Mouse (Mus musculus) embryonic facial prominence, embryonic 15.5 days (tissue): ENCODE measurements at regions not wholly inside any gene's neighbourhood (a gene's known extent, or its start where the extent isn't known, plus 50 kb on each side); places are given as distances from the start of the nearest gene placed in this dataset.

Experiments used
- ATAC-seq: fragments of 200-750 bp; cut with Nextera tagmentation; 2 replicates; pipeline ENCODE4 v1.8.0; 2017; ENCODE audit warnings: low read depth, moderate TSS enrichment; ENCODE audit not compliant: insufficient number of reproducible peaks, low FRiP score, low TSS enrichment
- H3K27ac ChIP-seq: fragments of 300-500 bp; sonication (generic); replicated peaks from 2 replicates; pipeline ENCODE4 v1.5.1; 2015; ENCODE audit warnings: mild to moderate bottlenecking, inconsistent platforms
- H3K27me3 ChIP-seq: fragments of 300-500 bp; sonication (generic); 2 replicates; pipeline ENCODE4 v1.6.1; 2015; ENCODE audit warnings: inconsistent platforms
- H3K36me3 ChIP-seq: fragments of 300-500 bp; sonication (generic); 2 replicates; pipeline ENCODE4 v1.6.1; 2015; ENCODE audit warnings: mild to moderate bottlenecking, inconsistent platforms
- H3K4me1 ChIP-seq: fragments of 300-500 bp; sonication (generic); 2 replicates; pipeline ENCODE4 v1.6.1; 2015; ENCODE audit warnings: inconsistent platforms
- H3K4me2 ChIP-seq: fragments of 300-500 bp; sonication (generic); replicated peaks from 2 replicates; pipeline ENCODE4 v1.6.1; 2015; ENCODE audit warnings: mild to moderate bottlenecking, inconsistent platforms
- H3K4me3 ChIP-seq: fragments of 300-500 bp; sonication (generic); replicated peaks from 2 replicates; pipeline ENCODE4 v1.5.1; 2015; ENCODE audit warnings: mild to moderate bottlenecking, inconsistent platforms
- H3K9ac ChIP-seq: fragments of 300-500 bp; sonication (generic); 2 replicates; pipeline ENCODE4 v1.6.1; 2015; ENCODE audit warnings: inconsistent platforms
- H3K9me3 ChIP-seq: fragments of 300-500 bp; sonication (generic); replicated peaks from 2 replicates; pipeline ENCODE4 v1.6.1; 2016; ENCODE audit warnings: inconsistent platforms
- WGBS: fragments of 180-500 bp; shearing (Covaris S2); methylation state at CpG from one replicate; pipeline ENCODE4 v1.1.7; 2015; 5-methylcytosine and 5-hydroxymethylcytosine counted together

DNA sequence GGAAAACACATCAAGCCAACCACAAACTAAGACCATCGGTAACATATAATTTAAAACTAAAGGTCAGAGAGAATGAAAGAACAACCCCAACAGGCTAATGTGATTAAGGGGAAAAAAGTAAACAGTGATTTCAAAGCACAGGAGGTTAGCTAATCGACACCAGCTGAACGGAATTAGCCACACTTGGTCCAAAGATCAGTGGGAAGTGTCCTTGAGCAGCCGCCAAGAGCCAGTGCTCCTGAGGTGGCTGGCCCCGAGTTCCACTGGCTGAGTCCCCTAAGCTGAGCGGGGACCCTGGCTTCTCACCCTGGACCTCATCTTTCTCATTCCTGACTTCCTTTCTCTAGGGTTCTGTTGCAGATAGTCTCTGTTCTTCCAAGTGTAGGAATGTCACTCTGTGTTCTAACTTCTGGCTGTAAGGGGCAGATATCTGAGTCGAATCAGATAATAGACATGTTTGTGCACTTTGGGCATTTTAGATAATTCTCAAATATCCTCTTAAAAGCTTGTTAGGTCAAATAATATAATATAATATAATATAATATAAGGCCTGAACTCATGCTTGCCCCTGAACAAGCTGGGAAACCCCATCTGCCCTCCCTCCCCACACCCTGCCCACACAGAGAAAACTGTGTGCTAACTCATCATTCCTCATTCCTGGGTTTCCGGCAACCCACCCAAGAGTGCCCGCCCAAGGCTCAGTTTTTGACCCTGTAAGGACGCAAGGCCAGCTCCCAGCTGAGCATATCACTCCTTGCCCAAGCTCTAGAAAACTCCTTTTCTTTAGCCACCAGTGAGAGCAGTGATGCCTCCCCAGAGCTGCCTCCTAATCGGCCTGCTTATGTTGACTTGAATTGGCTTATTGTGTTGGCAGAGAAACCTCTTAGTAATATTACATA lies 137.3 kb upstream of the Krr1 start:
- peaks cover 8% of the 10 kb centered on the region for H3K4me1 ChIP-seq
- H3K4me3 ChIP-seq: no peak overlapping the region
- no peak for ATAC-seq
- H3K9me3 ChIP-seq: no peaks in the 10 kb centered on the region
- H3K36me3 ChIP-seq: no peaks in the 10 kb centered on the region
- no peaks in the 10 kb centered on the region for H3K27me3 ChIP-seq
- no peak overlapping the region for H3K27ac ChIP-seq
- WGBS: 35% methylated on average over 11 of the region's 11 CpGs
- no peak overlapping the region for H3K9ac ChIP-seq
- H3K4me2 ChIP-seq: no peak overlapping the region

DNA sequence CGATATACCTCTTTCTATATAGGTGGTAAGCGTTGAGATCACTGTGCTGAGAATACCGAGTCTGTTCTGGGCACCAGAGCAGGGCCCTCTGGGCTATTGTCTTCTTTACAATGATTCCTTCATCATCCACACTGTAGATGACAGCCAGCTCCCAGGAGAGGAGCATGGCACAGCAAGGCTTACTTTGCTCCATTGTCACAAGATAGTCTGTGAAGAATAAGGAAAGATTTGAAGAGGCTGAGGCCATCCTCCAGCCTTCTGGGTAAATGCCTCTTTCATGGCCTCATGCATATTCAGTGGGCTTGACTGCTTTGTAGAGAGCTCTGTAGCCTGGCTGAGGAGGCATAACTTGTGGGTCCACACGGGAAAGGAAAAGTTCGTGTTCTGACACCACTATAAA lies 136.3 kb upstream of the Krr1 start:
- Histone ChIP-seq H3K9me3 (no peaks in the 10 kb centered on the region), H3K4me1 (peaks cover 8% of the 10 kb centered on the region), H3K27me3 (no peaks in the 10 kb centered on the region), H3K27ac (no peak overlapping the region), H3K4me3 (no peak overlapping the region), H3K4me2 (no peak overlapping the region), H3K9ac (no peak overlapping the region), H3K36me3 (no peaks in the 10 kb centered on the region)
- ATAC-seq: no peak
- 54% methylated on average over 5 of the region's 5 CpGs for WGBS

DNA sequence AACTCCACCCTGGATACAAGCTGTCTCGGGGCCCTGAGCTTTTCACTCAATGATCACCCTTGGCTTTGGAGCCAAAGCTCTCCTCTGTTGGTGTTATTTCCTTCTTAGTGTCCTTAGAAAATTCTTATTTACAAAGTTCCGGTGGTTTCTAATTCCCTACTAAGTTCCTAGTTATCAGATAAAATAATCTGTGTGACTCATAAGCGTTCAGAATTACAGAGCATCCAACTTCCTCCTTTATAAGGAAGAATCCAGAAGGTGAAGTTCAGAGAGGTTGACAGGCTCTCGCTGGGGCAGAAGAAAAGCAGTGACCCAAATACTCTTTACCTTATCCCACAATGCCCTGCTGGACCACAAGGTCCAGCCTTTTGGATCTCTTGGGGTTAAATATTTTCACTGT lies 135.7 kb upstream of the Krr1 start:
- Histone ChIP-seq H3K4me1 (peaks cover 8% of the 10 kb centered on the region), H3K27me3 (no peaks in the 10 kb centered on the region), H3K9ac (no peak overlapping the region), H3K36me3 (no peaks in the 10 kb centered on the region), H3K27ac (no peak overlapping the region), H3K4me2 (no peak overlapping the region), H3K9me3 (no peaks in the 10 kb centered on the region), H3K4me3 (no peak overlapping the region)
- 79% methylated on average over 4 of the region's 4 CpGs for WGBS
- ATAC-seq: no peak

DNA sequence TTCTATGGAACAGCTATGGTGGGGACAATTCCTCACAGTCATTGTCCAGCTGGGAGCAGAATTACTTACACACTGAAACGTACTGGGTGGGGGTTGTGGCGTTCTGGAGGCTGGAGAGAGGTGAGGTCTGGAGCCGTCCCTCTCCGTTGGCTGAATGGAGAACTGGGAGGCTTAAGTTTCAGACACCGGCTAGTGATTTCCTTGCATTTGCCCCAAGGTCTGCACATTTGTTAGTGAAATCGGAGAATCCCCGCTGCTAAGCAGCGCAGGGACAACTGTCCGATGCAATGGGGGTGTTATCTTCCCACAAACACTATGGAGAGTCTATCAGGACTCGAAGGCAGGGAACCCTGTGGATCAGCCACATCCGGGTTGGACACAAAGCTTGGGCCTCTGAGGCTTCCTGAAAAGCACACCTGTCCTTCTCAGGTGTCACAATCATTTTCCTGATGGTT lies 130.1 kb upstream of the Krr1 start:
- H3K36me3 ChIP-seq: no peaks in the 10 kb centered on the region
- peaks cover 5% of the 10 kb centered on the region; the same call in 1 of the 2 replicates for H3K4me1 ChIP-seq
- no peaks in the 10 kb centered on the region for H3K9me3 ChIP-seq
- ATAC-seq: peak; percentile 72; the same call in 1 of the 2 replicates
- 17% methylated on average over 11 of the region's 11 CpGs for WGBS
- H3K27ac ChIP-seq: no peak overlapping the region
- no peaks in the 10 kb centered on the region for H3K27me3 ChIP-seq
- no peak overlapping the region for H3K9ac ChIP-seq
- H3K4me2 ChIP-seq: no peak overlapping the region
- no peak overlapping the region for H3K4me3 ChIP-seq

DNA sequence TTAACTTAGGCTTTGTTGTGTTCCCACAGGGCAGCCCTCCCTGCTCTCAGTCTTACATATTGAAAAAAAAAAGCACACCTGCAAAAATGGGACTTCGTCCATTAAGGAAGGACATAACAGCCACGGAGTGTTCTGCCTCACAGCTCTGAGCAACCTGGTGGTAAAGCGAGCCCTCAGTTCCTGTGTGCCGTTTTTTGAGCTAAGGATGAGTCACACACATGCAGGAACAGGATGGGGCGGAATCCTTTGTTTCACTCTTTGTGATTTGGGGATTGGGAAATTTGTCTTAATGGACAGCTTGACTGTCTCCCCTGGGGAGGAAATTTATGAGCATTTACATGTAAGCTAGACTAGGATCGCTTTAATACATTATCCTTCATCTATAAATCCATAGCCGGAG lies 129.6 kb upstream of the Krr1 start:
- Histone ChIP-seq H3K27ac (no peak overlapping the region), H3K4me2 (no peak overlapping the region), H3K9me3 (no peaks in the 10 kb centered on the region), H3K36me3 (no peaks in the 10 kb centered on the region), H3K4me1 (peaks cover 5% of the 10 kb centered on the region; the same call in 1 of the 2 replicates), H3K27me3 (no peaks in the 10 kb centered on the region), H3K4me3 (no peak overlapping the region), H3K9ac (no peak overlapping the region)
- 46% methylated on average over 7 of the region's 7 CpGs for WGBS
- ATAC-seq: no peak

DNA sequence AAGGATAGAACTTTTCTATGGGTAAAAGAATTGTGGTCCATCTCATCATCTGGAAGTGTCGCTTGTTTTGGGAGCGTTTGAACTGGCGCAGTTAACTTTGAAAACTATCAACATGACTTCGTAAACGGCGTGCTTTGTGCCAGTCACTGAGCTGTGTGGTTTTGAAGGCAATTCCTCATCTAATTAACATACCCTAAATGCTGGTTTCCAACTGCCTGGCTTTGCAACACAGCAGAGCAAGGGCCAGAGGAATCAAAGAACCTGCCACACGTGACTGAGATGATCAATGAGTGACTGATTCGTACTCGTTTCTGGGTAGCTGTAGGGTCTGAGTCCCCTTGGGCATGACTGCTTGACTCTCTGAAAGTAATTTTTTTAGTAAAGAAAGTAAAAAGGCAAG lies 129.2 kb upstream of the Krr1 start:
- Histone ChIP-seq H3K4me1 (peaks cover 5% of the 10 kb centered on the region; the same call in 1 of the 2 replicates), H3K27me3 (no peaks in the 10 kb centered on the region), H3K4me2 (no peak overlapping the region), H3K9me3 (no peaks in the 10 kb centered on the region), H3K36me3 (no peaks in the 10 kb centered on the region), H3K27ac (no peak overlapping the region), H3K4me3 (no peak overlapping the region), H3K9ac (no peak overlapping the region)
- WGBS: 47% methylated on average over 9 of the region's 9 CpGs
- ATAC-seq: no peak

DNA sequence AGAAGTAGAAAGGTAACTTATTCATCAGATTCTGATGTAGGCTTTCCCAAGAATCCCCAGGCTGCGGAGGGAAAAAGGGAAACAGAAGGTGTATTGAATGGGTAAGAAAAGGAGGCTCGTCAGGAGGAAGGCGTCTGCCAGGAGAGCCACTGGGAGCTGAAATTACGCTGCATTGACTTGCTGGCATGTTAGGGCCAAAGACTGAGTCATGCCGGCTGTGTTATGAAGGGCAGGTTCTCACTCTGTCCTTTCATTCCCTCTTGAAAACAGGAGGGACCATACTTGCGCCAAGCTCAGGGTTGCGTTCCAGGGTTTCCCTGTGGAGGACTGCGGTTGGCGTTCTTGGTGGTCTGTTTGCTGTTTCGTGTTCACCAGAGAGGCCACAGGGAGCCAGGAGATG lies 128.3 kb upstream of the Krr1 start:
- no peak overlapping the region for H3K9ac ChIP-seq
- no peaks in the 10 kb centered on the region for H3K36me3 ChIP-seq
- no peak overlapping the region for H3K4me2 ChIP-seq
- no peak overlapping the region for H3K27ac ChIP-seq
- H3K4me1 ChIP-seq: peaks cover 5% of the 10 kb centered on the region; the same call in 1 of the 2 replicates
- no peak for ATAC-seq
- no peaks in the 10 kb centered on the region for H3K27me3 ChIP-seq
- no peaks in the 10 kb centered on the region for H3K9me3 ChIP-seq
- no peak overlapping the region for H3K4me3 ChIP-seq
- WGBS: 89% methylated on average over 10 of the region's 10 CpGs

DNA sequence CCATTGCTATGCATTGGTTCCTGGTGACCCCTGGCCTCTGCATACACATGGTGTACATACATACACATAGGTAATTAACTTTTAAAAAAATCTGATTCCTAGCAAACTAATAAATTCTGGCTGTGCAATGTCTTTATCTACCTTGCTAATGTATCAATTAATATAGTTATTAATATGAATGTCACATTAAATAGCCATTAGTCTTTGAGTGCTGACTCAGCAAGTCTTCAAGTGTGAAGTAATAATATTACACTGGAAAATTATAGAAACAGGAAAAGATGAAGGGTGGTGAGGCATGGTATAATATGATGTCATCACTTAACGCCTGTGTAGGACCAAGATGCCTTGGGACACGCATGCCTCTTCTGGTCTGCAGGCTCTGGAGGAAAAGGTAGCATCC lies 126.5 kb upstream of the Krr1 start:
- WGBS: 95% methylated on average over 2 of the region's 2 CpGs
- Histone ChIP-seq H3K4me2 (no peak overlapping the region), H3K27me3 (no peaks in the 10 kb centered on the region), H3K36me3 (no peaks in the 10 kb centered on the region), H3K27ac (no peak overlapping the region), H3K9ac (no peak overlapping the region), H3K4me1 (peaks cover 5% of the 10 kb centered on the region; the same call in 1 of the 2 replicates), H3K4me3 (no peak overlapping the region), H3K9me3 (no peaks in the 10 kb centered on the region)
- ATAC-seq: no peak

DNA sequence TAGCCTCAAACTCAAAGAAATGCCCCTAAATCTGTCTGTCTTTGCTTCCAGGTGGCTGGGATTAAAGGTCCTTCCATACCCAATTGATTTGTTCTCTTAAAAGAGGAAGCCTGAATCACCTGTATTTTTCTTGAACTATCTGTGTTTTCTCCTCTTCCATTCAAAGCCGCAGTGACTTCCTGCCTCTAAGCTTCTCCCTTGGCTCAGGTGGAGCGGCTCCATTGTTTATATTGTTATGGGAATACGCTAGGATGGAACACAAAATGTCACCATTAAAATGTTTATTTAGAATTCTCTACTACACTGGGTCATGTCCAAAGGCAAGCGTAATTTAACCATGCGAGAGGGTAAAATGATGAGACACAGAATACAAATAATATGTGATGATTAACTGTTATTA lies 118.2 kb upstream of the Krr1 start:
- no peaks in the 10 kb centered on the region for H3K27me3 ChIP-seq
- no peak overlapping the region for H3K4me3 ChIP-seq
- 81% methylated on average over 5 of the region's 5 CpGs for WGBS
- no peaks in the 10 kb centered on the region for H3K36me3 ChIP-seq
- H3K27ac ChIP-seq: no peak overlapping the region
- ATAC-seq: no peak
- H3K4me2 ChIP-seq: no peak overlapping the region
- H3K9me3 ChIP-seq: no peaks in the 10 kb centered on the region
- H3K9ac ChIP-seq: no peak overlapping the region
- H3K4me1 ChIP-seq: no peaks in the 10 kb centered on the region

DNA sequence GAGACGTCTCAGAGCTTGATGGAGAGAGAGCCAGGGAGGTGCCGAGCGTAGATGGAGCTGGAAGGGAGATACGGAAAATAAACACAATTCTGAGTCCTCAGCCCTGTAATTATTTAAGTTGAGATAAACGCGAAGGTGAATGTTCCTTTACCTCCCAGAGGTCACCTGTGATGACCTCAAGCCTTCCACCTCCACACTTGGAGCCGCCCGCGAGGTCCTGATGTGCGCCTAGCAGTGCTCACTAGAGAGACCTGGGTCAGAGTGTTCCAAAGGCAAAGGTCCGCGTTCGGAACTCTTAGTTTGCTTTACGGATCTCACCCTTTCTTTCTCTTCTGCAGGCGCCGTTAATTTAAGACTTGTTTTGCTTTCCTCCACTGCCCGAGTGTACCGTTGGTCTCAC lies 117.0 kb upstream of the Krr1 start:
- Histone ChIP-seq H3K27ac (no peak overlapping the region), H3K4me3 (no peak overlapping the region), H3K4me2 (no peak overlapping the region), H3K27me3 (no peaks in the 10 kb centered on the region), H3K9ac (no peak overlapping the region), H3K9me3 (no peaks in the 10 kb centered on the region), H3K4me1 (no peaks in the 10 kb centered on the region), H3K36me3 (no peaks in the 10 kb centered on the region)
- no peak for ATAC-seq
- 91% methylated on average over 18 of the region's 18 CpGs for WGBS

DNA sequence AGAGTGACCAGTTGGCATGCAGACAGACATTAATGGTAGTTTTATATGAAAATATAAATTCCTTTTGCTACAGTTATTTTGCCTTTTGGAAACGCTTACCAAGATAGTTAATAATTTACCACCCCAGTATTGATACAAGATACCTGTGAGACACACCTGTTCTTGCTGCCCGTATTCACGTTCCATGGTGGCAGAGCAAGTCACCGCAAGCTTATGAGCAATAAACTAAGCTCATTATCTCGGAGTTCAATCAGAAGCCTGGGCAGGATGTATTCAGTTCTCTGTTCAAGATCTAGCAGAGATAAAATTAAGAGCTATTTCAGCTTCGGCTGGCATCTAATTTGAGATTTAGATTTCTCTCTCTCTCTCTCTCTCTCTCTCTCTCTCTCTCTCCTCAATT lies 114.1 kb upstream of the Krr1 start:
- no peaks in the 10 kb centered on the region for H3K4me1 ChIP-seq
- no peaks in the 10 kb centered on the region for H3K27me3 ChIP-seq
- no peaks in the 10 kb centered on the region for H3K9me3 ChIP-seq
- no peak for ATAC-seq
- H3K27ac ChIP-seq: no peak overlapping the region
- H3K4me3 ChIP-seq: no peak overlapping the region
- H3K9ac ChIP-seq: no peak overlapping the region
- WGBS: 57% methylated on average over 6 of the region's 6 CpGs
- H3K4me2 ChIP-seq: no peak overlapping the region
- no peaks in the 10 kb centered on the region for H3K36me3 ChIP-seq

DNA sequence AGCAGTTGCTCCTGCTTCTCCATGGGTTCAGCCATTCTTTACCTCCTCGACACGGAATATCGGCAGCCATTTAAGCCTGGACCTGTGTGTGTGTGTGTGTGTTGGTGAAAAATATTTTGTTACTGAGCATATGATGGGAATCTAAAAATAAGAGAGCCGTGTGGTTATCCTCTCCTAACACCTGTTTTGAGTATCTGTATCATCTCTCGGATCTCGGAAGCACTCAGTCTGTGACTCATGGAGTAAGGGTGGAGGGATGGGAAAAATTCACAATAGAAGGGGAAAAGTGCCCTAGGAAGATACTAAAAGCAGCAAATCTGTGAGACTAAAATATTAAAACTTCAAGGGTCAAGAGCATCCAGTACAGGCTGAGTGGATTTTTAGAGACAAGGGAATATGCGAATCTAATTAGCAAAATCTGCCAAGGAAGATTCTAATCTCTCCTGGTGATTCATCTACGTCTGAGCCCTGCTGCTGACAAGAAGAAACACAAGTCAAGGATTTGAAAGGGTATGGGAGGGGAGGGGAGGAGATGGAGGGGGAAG lies 107.1 kb upstream of the Krr1 start:
- no peaks in the 10 kb centered on the region for H3K27me3 ChIP-seq
- H3K4me1 ChIP-seq: no peaks in the 10 kb centered on the region
- 53% methylated on average over 8 of the region's 8 CpGs for WGBS
- no peak for ATAC-seq
- H3K27ac ChIP-seq: no peak overlapping the region
- H3K4me3 ChIP-seq: no peak overlapping the region
- no peak overlapping the region for H3K9ac ChIP-seq
- H3K9me3 ChIP-seq: no peaks in the 10 kb centered on the region
- H3K36me3 ChIP-seq: no peaks in the 10 kb centered on the region
- no peak overlapping the region for H3K4me2 ChIP-seq
